Mouse (Mus musculus): ENCODE measurements at regions not wholly inside any gene's neighbourhood (a gene's known extent, or its start where the extent isn't known, plus 50 kb on each side); places are given as distances from the start of the nearest gene placed in this dataset.
A peak's percentile ranks its signal among the peaks of the same experiment; 100 is the strongest.

DNA sequence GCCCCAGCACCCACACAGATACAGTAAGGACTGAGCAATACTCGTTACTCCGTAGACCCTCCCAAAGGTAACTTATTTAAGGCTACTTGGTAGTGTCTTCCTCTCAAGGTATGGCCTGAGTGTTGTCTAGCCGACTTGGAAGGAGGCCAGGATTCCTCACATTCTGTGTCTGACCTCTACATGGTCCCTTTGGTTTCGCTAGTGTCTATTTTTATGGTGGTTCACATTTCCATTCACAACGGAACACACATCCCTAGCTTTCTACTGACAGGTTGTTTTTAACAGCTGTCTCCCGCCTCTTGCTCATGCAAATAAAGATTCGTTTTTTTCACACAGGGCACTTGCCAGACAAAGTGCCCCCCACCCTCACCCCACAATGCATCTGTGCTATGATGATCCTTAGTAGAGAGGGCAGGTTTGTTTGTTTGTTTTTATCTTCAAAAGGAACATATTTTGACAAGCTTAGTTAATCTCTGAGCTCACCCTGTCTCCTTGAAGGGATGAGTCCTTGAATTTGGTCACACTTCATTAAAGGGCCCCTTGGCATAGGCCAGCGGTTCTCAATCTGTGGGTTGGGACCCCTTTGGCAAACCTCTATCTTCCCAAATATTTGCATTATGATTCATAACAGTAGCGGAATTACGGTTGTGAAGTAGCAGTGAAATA, 52.7 kb downstream of the Phlda1 start:
- ATAC-seq (replicated peaks; ENCODE audit: low FRiP score, poor library complexity, severe bottlenecking) = no peak

- no peak for ATAC-seq (replicated peaks; ENCODE audit: low FRiP score, poor library complexity, severe bottlenecking)
Measured at GRCm38 (mm10) chr10:111559341-111560246, 53.5 kb downstream of the Phlda1 start.

DNA sequence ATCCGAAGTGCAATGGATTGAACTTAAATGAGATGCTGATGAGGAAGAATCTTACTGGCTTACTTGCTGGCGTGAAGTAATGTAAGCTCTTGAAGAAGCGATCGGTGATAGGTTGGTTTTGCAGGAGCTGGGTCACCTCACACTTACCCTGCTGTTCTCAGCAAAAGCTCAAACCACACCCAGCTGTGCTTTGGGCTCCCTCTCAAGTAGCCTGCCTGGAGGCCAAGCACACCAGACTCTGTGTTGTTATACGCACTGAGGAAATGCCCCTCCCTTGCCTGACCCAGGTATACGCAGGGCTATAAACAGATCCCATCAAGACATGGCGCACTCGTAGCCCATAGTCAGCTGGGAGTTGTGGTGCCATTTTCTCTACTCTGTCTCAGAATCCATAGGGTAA, 56.5 kb downstream of the Phlda1 start:
- ATAC-seq (replicated peaks; ENCODE audit: low FRiP score, poor library complexity, severe bottlenecking) = no peak

- no peak for ATAC-seq (replicated peaks; ENCODE audit: low FRiP score, poor library complexity, severe bottlenecking)
Measured at GRCm38 (mm10) chr10:111566873-111567381, 60.8 kb downstream of the Phlda1 start.

GRCm38 (mm10) chr10:111570501-111571258, 64.6 kb downstream of the Phlda1 start:
- no peak for ATAC-seq (replicated peaks; ENCODE audit: low FRiP score, poor library complexity, severe bottlenecking)

- no peak for ATAC-seq (replicated peaks; ENCODE audit: low FRiP score, poor library complexity, severe bottlenecking)
Measured at GRCm38 (mm10) chr10:111574231-111574630, 68.1 kb downstream of the Phlda1 start.

DNA sequence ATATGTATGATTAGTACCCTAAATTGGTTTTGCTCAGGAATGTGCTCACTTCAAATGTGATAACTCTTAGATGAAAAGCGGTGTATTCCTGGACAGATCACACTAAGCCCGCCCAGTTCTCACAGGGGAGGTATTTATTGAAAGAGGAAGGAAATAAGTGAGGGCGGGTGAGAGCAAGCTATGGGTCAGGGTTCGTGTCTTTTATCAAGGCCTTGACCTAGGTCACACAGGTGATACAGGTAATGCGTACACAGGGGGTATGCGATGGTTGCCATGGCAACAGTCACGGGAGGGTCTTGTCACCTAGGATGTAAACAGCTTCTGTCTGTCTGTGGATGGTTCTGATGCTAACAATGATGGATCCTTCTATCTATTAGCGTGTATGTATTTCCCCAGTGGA, 68.7 kb downstream of the Phlda1 start:
- no peak for ATAC-seq (replicated peaks; ENCODE audit: low FRiP score, poor library complexity, severe bottlenecking)

DNA sequence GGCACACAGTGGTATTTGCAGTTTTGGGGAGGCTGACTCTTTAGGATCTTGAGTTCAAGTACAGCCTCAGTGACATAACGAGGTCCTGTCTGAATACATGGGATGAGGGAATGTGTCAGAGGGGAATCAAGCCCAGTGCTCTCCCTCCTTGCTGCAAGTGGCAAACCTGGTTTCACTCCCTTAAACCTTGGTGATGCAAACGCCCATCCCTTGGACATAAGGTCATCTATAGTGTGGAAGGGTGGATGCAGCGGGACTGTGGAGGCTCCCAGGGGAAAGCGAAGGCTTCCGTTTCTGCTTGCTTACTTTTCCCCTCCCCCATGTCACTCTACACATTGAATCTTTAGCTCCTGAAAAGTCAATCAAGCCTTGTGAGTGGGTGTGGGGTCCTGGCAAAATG, 69.2 kb downstream of the Phlda1 start:
- ATAC-seq (replicated peaks; ENCODE audit: low FRiP score, poor library complexity, severe bottlenecking) = no peak

- no peak for ATAC-seq (replicated peaks; ENCODE audit: low FRiP score, poor library complexity, severe bottlenecking)
Measured at GRCm38 (mm10) chr10:111575926-111576325, 69.8 kb downstream of the Phlda1 start.

DNA sequence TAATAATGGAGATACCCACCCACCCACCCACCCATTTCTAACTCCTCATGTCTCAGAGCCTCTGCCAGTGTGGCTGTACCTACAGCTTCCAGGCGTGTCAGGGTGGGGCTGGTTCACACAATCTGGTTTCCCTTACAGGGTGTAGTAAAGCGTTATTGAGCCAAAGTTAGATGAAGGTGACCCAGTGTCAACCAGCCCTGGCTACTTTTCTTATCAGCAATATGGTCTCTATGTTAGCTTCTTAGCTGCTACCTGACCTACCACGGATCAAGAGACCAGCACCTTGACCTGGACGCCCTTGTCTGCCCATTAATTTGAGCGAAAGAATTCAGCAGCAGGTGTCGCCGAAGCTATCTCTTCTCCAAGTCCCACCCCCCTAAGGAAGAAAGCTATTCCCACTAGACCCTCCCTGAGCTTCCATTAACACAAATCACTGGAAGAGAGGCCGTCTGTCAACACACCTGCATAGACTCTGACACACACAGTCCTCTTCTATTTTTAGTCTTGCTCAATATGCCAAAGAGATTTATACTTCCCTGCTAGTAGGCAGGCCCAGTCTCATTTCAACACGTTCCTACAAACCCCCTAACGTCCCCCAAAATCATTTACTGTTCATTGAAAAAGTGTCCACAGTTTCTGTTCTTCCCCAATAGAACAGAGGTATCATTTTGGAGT, 70.4 kb downstream of the Phlda1 start:
- ATAC-seq (replicated peaks; ENCODE audit: low FRiP score, poor library complexity, severe bottlenecking) = no peak

- no peak for ATAC-seq (replicated peaks; ENCODE audit: low FRiP score, poor library complexity, severe bottlenecking)
Measured at GRCm38 (mm10) chr10:111578536-111578935, 72.5 kb downstream of the Phlda1 start.

DNA sequence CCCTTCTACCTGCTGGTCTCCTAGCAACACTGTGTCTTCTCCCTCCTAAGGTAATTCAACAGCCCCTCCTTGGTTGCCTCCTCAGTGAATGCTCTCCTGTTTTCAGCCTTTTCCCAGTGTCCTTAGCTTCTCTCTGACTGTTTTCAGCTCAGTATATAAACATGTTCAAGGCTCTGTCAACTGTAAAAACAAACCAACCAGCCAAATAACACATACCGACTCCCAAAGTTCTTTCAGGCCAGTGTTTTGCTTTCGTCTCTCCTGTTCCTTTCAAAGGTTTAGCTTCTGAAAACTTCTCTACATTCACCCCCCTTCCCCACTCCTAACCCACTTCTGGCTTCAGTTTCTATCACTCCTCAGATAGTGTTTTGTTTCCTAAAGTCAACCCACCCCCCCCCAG, 73.4 kb downstream of the Phlda1 start:
- ATAC-seq (replicated peaks; ENCODE audit: low FRiP score, poor library complexity, severe bottlenecking) = no peak

- no peak for ATAC-seq (replicated peaks; ENCODE audit: low FRiP score, poor library complexity, severe bottlenecking)
Measured at GRCm38 (mm10) chr10:111580401-111581100, 74.5 kb downstream of the Phlda1 start.

- ATAC-seq (replicated peaks; ENCODE audit: low FRiP score, poor library complexity, severe bottlenecking) = no peak
Measured at GRCm38 (mm10) chr10:111581847-111582246, 75.8 kb downstream of the Phlda1 start.

- 0 out of 2 replicates have a peak, but pooled peaks have one; percentile 24 for ATAC-seq (replicated peaks; ENCODE audit: low FRiP score, poor library complexity, severe bottlenecking)
Measured at GRCm38 (mm10) chr10:111582321-111583123, 76.4 kb downstream of the Phlda1 start.

DNA sequence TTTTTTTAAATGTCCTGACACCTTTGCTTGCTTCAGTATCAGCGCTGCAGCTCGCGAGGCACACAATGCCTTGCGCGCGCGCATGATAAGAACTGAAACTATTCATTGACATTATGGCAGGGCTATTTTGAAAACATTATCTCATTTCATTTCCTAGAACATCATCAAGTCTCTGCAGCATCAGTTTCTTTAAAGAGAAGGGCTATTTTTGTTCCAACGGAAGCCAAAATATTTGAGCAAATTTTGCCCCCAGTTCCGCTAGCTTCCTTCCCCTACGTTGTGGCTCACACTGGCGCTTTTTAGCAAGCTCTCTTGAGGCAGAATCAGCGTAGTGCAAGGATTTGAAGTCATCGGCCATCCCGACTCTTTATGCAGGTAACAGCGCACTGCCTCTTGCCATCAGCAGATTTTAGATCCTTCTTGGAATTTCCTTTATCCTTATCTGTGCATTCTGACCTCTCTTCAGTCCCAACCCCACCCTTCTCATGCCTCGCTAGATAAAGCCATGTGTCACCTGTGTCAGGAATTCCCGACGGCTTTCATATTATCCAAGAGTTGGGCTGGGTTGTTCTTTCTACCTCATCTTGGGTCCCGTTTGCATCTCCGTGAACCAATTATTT, 77.1 kb downstream of the Phlda1 start:
- no peak for ATAC-seq (replicated peaks; ENCODE audit: low FRiP score, poor library complexity, severe bottlenecking)

GRCm38 (mm10) chr10:111583744-111584152, 77.7 kb downstream of the Phlda1 start:
- ATAC-seq (replicated peaks; ENCODE audit: low FRiP score, poor library complexity, severe bottlenecking) = no peak
